Mouse (Mus musculus): Measurements from ENCODE around the gene Rin1. TPM values are rescaled to one million over a fixed set of nuclear protein-coding genes. Genes with fewer than 3 reads are reported as not detected.

The Rin1 gene
- total RNA-seq, 1 experiment from 2014 or later = 3.0 TPM

- no peak for DNase-seq
These were observed 44.6 kb downstream of the Rin1 start for GRCm38 (mm10) chr19:5094746-5095417.

DNA sequence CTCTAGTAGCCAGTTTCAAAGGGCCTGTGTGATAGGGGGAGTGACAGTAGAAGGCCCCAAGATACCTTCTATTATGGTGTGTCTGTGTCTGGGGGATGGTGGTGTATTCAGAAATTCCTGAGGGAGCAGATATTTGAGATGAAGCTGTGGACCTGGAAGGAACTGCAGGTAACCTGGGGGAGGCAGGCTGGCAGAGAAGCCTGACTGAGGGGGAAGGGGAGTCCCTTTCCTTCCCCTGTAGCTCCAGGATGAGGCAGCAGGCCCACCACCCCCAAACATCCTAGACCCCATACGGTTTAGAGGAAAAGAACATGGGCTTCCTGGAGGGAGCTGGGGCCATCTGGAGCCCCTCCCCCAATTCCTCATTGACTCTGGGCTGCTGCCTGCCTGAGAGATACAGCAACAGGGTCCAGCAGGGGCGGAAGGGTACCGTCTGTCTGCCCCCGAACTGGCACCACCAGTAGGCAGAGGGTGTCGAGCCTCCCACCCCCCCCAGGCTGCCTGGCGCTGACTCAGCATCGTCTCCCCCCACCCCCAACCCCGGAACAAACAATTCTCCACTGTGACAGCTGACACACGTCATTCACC lies 45.7 kb downstream of the Rin1 start:
- no peak for DNase-seq

DNA sequence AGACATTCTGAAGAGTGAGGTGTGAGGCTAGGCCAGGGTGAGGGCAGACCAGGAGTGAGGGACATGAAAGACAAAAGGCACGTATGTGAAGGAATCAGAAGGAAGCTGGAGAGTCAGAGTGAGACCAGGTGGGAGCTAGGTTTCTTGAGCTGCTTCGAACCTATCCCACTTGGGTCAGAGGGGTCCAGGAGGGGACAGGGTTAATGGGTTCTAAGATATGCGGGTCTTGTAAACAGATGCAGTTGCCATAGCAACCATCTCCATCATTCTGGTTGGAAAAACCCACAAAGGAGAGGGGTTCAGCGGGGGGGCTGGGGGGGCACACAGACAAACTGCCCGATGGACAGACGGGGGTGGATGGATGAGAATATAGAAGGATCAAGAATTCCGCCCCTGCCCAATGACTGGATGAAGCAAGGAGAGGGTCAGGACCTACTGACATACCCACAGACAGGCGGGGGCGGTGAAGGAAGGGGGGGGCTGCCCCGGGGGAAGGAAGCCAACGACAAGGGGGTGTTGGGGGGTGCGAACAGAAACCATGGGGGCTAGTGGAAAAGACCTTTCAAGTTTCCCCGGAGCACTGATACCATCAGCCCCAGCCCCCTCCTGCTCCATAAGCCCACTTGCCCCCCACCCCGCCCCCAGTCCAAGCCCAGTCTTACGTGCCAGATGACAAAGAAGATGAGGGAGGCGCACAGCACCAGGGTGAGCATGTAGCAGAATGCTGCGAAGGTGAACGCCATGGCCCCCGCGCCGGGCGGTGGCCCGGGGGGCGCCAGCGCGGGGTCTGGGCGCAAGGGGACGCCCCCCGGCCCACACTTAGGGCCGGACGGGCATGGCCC lies 47.5 kb downstream of the Rin1 start:
- no peak for DNase-seq

- peak; percentile 82 for DNase-seq
These were observed 48.3 kb downstream of the Rin1 start, which contains the start of gene Cnih2 for GRCm38 (mm10) chr19:5098363-5099143. Gene Cnih2, minus strand, starts transcription at chr19:5098521.

DNA sequence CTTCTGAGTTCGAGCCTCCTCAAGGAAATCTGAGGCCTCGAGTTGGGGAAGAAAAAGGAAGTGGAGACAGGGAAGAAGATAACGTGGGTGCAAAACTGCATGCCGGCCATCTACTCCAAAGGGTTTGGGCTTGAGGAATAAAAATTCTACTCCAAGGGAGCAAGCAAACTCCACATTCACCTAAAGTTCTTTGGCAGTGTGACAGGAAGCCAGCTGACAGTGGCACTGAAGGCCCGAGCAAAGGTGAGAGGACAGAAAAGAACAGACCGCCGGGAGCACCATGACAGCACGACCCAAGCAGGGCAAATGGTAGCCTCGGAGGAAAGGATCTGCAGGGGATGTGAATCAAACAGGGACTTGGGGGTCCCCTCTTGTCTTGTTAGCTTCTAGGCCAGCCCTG lies 55.8 kb downstream of the Rin1 start:
- DNase-seq = no peak

Other genes starting within 250 kb of the Rin1 start
- gene Gm21992, start 238.9 kb upstream of the Rin1 start, total RNA-seq (2021) = 23.1 and 30.8 TPM in 2 replicates
- 43.5 and 45.4 TPM in 2 replicates for gene Rbm14, start 238.8 kb upstream of the Rin1 start, total RNA-seq (2021)
- gene Ccs, start 211.1 kb upstream of the Rin1 start, total RNA-seq (2021) = 107 and 116 TPM in 2 replicates
- 0.19 TPM in 2 replicates for gene Ccdc87, start 211.1 kb upstream of the Rin1 start, total RNA-seq (2021)
- 261 and 277 TPM in 2 replicates for gene Ctsf, start 195.4 kb upstream of the Rin1 start, total RNA-seq (2021)
- 0.67 and 1.4 TPM in 2 replicates for gene Actn3, start 172.6 kb upstream of the Rin1 start, total RNA-seq (2021)
- 15.1 and 17.2 TPM in 2 replicates for gene Zdhhc24, start 171.8 kb upstream of the Rin1 start, total RNA-seq (2021)
- 10.3 and 11.0 TPM in 2 replicates for gene Bbs1, start 143.9 kb upstream of the Rin1 start, total RNA-seq (2021)
- gene Dpp3, start 122.2 kb upstream of the Rin1 start, total RNA-seq (2021) = 69.2 and 87.7 TPM in 2 replicates
- gene Peli3, start 107.4 kb upstream of the Rin1 start, total RNA-seq (2021) = 5.3 and 5.6 TPM in 2 replicates
- 68.2 and 70.3 TPM in 2 replicates for gene Mrpl11, start 88.3 kb upstream of the Rin1 start, total RNA-seq (2021)
- gene Npas4, start 60.2 kb upstream of the Rin1 start, total RNA-seq (2021) = 0.26 TPM in 2 replicates
- gene Slc29a2, start 26.6 kb upstream of the Rin1 start, total RNA-seq (2021) = 2.3 and 4.4 TPM in 2 replicates
- 28.2 and 29.4 TPM in 2 replicates for gene B4gat1, start 11.7 kb upstream of the Rin1 start, total RNA-seq (2021)
- 0.56 and 1.5 TPM in 2 replicates for gene AC124502.3, start 11.6 kb upstream of the Rin1 start, total RNA-seq (2021)
- gene Brms1, start 9.1 kb upstream of the Rin1 start, total RNA-seq (2021) = 23.9 and 26.3 TPM in 2 replicates
- gene Cd248, start 17.6 kb downstream of the Rin1 start, total RNA-seq (2021) = 17.3 and 21.0 TPM in 2 replicates
- 2.0 and 2.5 TPM in 2 replicates for gene Tmem151a, start 35.0 kb downstream of the Rin1 start, total RNA-seq (2021)
- gene Yif1a, start 38.1 kb downstream of the Rin1 start, total RNA-seq (2021) = 80.4 and 84.7 TPM in 2 replicates
- 3.1 and 3.9 TPM in 2 replicates for gene Cnih2, start 48.0 kb downstream of the Rin1 start, total RNA-seq (2021)
- gene Rab1b, start 56.6 kb downstream of the Rin1 start, total RNA-seq (2021) = 166 and 167 TPM in 2 replicates
- gene Klc2, start 68.1 kb downstream of the Rin1 start, total RNA-seq (2021) = 34.9 and 37.7 TPM in 2 replicates
- 20.4 and 25.5 TPM in 2 replicates for gene Pacs1, start 222.6 kb downstream of the Rin1 start, total RNA-seq (2021)
- 167 and 170 TPM in 2 replicates for gene Sf3b2, start 245.0 kb downstream of the Rin1 start, total RNA-seq (2021)
- gene Gal3st3, start 247.8 kb downstream of the Rin1 start, total RNA-seq (2021) = 0.22 and 0.49 TPM in 2 replicates

Measured in adrenal gland, postnatal 14 days (tissue).